Mouse (Mus musculus) midbrain, postnatal 0 days (tissue): ENCODE measurements around the gene Cntnap2. TPM values are rescaled to one million over a fixed set of nuclear protein-coding genes. Genes with fewer than 3 reads are reported as not detected.

Source experiments
- ATAC-seq: fragments of 200-750 bp; cut with Nextera tagmentation; 2 replicates; pipeline ENCODE4 v1.8.0; 2017; ENCODE audit warnings: moderate number of reproducible peaks, mild to moderate bottlenecking, moderate TSS enrichment, moderate library complexity; ENCODE audit not compliant: low FRiP score
- DNase-seq: peaks from one replicate; pipeline ENCODE4 v3.0.0-alpha.2; 2015; ENCODE audit warnings: low spot score
- H3K27ac ChIP-seq: fragments of 300-500 bp; sonication (generic); 2 replicates; pipeline ENCODE4 v1.5.1; 2014; ENCODE audit warnings: low read depth, mild to moderate bottlenecking, low read length, mixed read lengths
- H3K27me3 ChIP-seq: fragments of 300-500 bp; sonication (generic); 2 replicates; pipeline ENCODE4 v1.6.1; 2014; ENCODE audit warnings: low read length, control low read depth, mixed read lengths; ENCODE audit not compliant: insufficient read depth
- H3K36me3 ChIP-seq: fragments of 300-500 bp; sonication (generic); 2 replicates; pipeline ENCODE4 v1.6.1; 2014; ENCODE audit warnings: low read length, control low read depth, mixed read lengths; ENCODE audit not compliant: insufficient read depth
- H3K4me1 ChIP-seq: fragments of 300-500 bp; sonication (generic); 2 replicates; pipeline ENCODE4 v1.6.1; 2014; ENCODE audit warnings: mild to moderate bottlenecking, control low read depth, antibody characterized with exemption, low read length, mixed read lengths; ENCODE audit not compliant: insufficient read depth
- H3K4me2 ChIP-seq: fragments of 300-500 bp; sonication (generic); 2 replicates; pipeline ENCODE4 v1.6.1; 2014; ENCODE audit warnings: low read depth, mild to moderate bottlenecking, low read length, mixed read lengths; ENCODE audit not compliant: poor library complexity, severe bottlenecking
- H3K4me3 ChIP-seq: fragments of 300-500 bp; sonication (generic); 2 replicates; pipeline ENCODE4 v1.5.1; 2014; ENCODE audit warnings: low read depth, mild to moderate bottlenecking, low read length, moderate library complexity
- H3K9ac ChIP-seq: fragments of 300-500 bp; sonication (generic); replicated peaks from 2 replicates; pipeline ENCODE4 v1.6.1; 2014; ENCODE audit warnings: mild to moderate bottlenecking, low read length, moderate library complexity, mixed read lengths; ENCODE audit not compliant: poor library complexity, severe bottlenecking
- H3K9me3 ChIP-seq: fragments of 300-500 bp; sonication (generic); 2 replicates; pipeline ENCODE4 v1.6.1; 2016; ENCODE audit warnings: low read length, control low read depth
- CTCF ChIP-seq: IDR thresholded peaks from 2 replicates; pipeline ENCODE4 v1.5.1; 2016; ENCODE audit warnings: antibody characterized with exemption, mild to moderate bottlenecking
- WGBS: fragments of 180-500 bp; shearing (Covaris S2); extraction: QIAGEN DNeasy Blood & Tissue Kit; methylation state at CpG from one replicate; pipeline ENCODE4 v1.1.7; 2014; 5-methylcytosine and 5-hydroxymethylcytosine counted together
- polyA plus RNA-seq: library from polyadenylated mRNA; unstranded; fragments of >200 nt; fragmentation: Nextera tagmentation; extraction: Ambion mirVana; gene quantifications from 2 replicates; pipeline ENCODE4 v1.2.1, GENCODE M21; 2015
- total RNA-seq: library from RNA; depleted of rRNA; stranded (reverse); fragments of >200 nt; gene quantifications from 2 replicates; pipeline ENCODE4 v1.2.3, GENCODE M21; 2014

Cntnap2 gene
- total and polyA plus RNA-seq, 2 experiments from 2014 or later: 51.1 to 106 TPM

- no peaks in the 10 kb centered on the region for H3K9me3 ChIP-seq
- H3K27me3 ChIP-seq: no peaks in the 10 kb centered on the region
- no peak overlapping the region for H3K4me3 ChIP-seq
- no peak for TF ChIP-seq CTCF
- no peak overlapping the region for H3K27ac ChIP-seq
- H3K9ac ChIP-seq: no peak overlapping the region
- no peak for DNase-seq
- ATAC-seq: no peak
- no peaks in the 10 kb centered on the region for H3K4me1 ChIP-seq
- no peaks in the 10 kb centered on the region for H3K36me3 ChIP-seq
- no peak overlapping the region for H3K4me2 ChIP-seq
Measured at GRCm38 (mm10) chr6:45345953-45346352, 286.8 kb downstream of the Cntnap2 start.

GRCm38 (mm10) chr6:45366442-45366841, 307.3 kb downstream of the Cntnap2 start:
- no peaks in the 10 kb centered on the region for H3K9me3 ChIP-seq
- no peaks in the 10 kb centered on the region for H3K4me1 ChIP-seq
- no peak overlapping the region for H3K27ac ChIP-seq
- H3K9ac ChIP-seq: no peak overlapping the region
- no peaks in the 10 kb centered on the region for H3K36me3 ChIP-seq
- ATAC-seq: no peak
- peak; percentile 38 for DNase-seq
- 40% methylated on average over 1 of the region's 1 CpGs for WGBS
- no peak overlapping the region for H3K4me2 ChIP-seq
- no peak for TF ChIP-seq CTCF
- no peaks in the 10 kb centered on the region for H3K27me3 ChIP-seq
- no peak overlapping the region for H3K4me3 ChIP-seq

GRCm38 (mm10) chr6:45381126-45381525, 322.0 kb downstream of the Cntnap2 start:
- DNase-seq (peak; percentile 44), ATAC-seq (no peak)
- H3K36me3 ChIP-seq: no peaks in the 10 kb centered on the region
- H3K9me3 ChIP-seq: no peaks in the 10 kb centered on the region
- no peaks in the 10 kb centered on the region for H3K27me3 ChIP-seq
- H3K4me3 ChIP-seq: no peak overlapping the region
- H3K9ac ChIP-seq: no peak overlapping the region
- H3K27ac ChIP-seq: no peak overlapping the region
- no peak for TF ChIP-seq CTCF
- H3K4me2 ChIP-seq: no peak overlapping the region
- H3K4me1 ChIP-seq: no peaks in the 10 kb centered on the region
- WGBS: 66% methylated on average over 7 of the region's 7 CpGs

GRCm38 (mm10) chr6:45389034-45389433, 329.9 kb downstream of the Cntnap2 start:
- H3K9ac ChIP-seq: no peak overlapping the region
- 69% methylated on average over 1 of the region's 1 CpGs for WGBS
- DNase-seq: no peak
- H3K4me2 ChIP-seq: no peak overlapping the region
- H3K27me3 ChIP-seq: no peaks in the 10 kb centered on the region
- no peaks in the 10 kb centered on the region for H3K9me3 ChIP-seq
- H3K4me1 ChIP-seq: no peaks in the 10 kb centered on the region
- H3K36me3 ChIP-seq: no peaks in the 10 kb centered on the region
- H3K27ac ChIP-seq: no peak overlapping the region
- ATAC-seq: no peak
- TF ChIP-seq CTCF: no peak
- no peak overlapping the region for H3K4me3 ChIP-seq

GRCm38 (mm10) chr6:45413629-45414028, 354.5 kb downstream of the Cntnap2 start:
- no peak for TF ChIP-seq CTCF
- no peak for DNase-seq

GRCm38 (mm10) chr6:45455424-45455823, 396.3 kb downstream of the Cntnap2 start:
- Histone ChIP-seq H3K4me1 (no peaks in the 10 kb centered on the region), H3K9me3 (no peaks in the 10 kb centered on the region), H3K27ac (no peak overlapping the region), H3K4me3 (no peak overlapping the region), H3K36me3 (no peaks in the 10 kb centered on the region), H3K4me2 (no peak overlapping the region), H3K9ac (no peak overlapping the region), H3K27me3 (no peaks in the 10 kb centered on the region)
- 77% methylated on average over 1 of the region's 1 CpGs for WGBS
- no peak for DNase-seq
- TF ChIP-seq CTCF: no peak
- no peak for ATAC-seq

More at GRCm38 (mm10) chr6:45413629-45414028, 354.5 kb downstream of the Cntnap2 start:
- Histone ChIP-seq H3K36me3 (no peaks in the 10 kb centered on the region), H3K9me3 (no peaks in the 10 kb centered on the region), H3K4me1 (no peaks in the 10 kb centered on the region), H3K27ac (no peak overlapping the region), H3K9ac (no peak overlapping the region), H3K27me3 (no peaks in the 10 kb centered on the region), H3K4me3 (no peak overlapping the region), H3K4me2 (no peak overlapping the region)
- 82% methylated on average over 2 of the region's 2 CpGs for WGBS
- ATAC-seq: no peak

- Histone ChIP-seq H3K9ac (no peak overlapping the region), H3K4me1 (no peaks in the 10 kb centered on the region), H3K36me3 (no peaks in the 10 kb centered on the region), H3K4me3 (no peak overlapping the region), H3K27me3 (no peaks in the 10 kb centered on the region), H3K4me2 (no peak overlapping the region), H3K27ac (no peak overlapping the region), H3K9me3 (no peaks in the 10 kb centered on the region)
- no peak for ATAC-seq
- 58% methylated on average over 3 of the region's 3 CpGs for WGBS
- DNase-seq: no peak
- no peak for TF ChIP-seq CTCF
Measured at GRCm38 (mm10) chr6:45518221-45518620, 459.1 kb downstream of the Cntnap2 start.
